Comparison of ENCODE assay signal across 9 mouse cellular contexts in genomic region chr16:30186701-30187270, GRCm38 (mm10).
DNase-seq lines count a peak whose midpoint lies in the region; ATAC-seq and TF ChIP-seq lines count a peak whose summit lies in the region.
"Had no signal": no experiment of that assay in that cellular context is flagged by ENCODE, and none has a peak within 500 bp of the region (broad histone marks: within the 10 kb centered on the region; RNA-seq: fewer than 3 reads in every experiment).

No protein-coding gene starts in this region.

- H3K4me2 ChIP-seq in intestine, postnatal 0 days (replicated peaks; ENCODE audit: low read depth): no peak overlapping the region

- no peaks in the 10 kb centered on the region for H3K27me3 ChIP-seq in intestine, postnatal 0 days (replicated peaks; ENCODE audit: control insufficient read depth, insufficient read depth, low read length)

- H3K9me3 ChIP-seq in intestine, postnatal 0 days (ENCODE audit: control insufficient read depth): no peaks in the 10 kb centered on the region
- H3K9me3 ChIP-seq: liver, embryonic 15.5 days had no signal

- no peak for TF ChIP-seq CTCF in gastrocnemius, adult 2 months (IDR thresholded peaks at IDR 0.05)
- TF ChIP-seq CTCF in intestine, postnatal 0 days (IDR thresholded peaks at IDR 0.05; ENCODE audit: low read depth): no peak

- intact Hi-C loops in gastrocnemius, adult 2 months (cut with DNase I): loop anchor here (1.0 to 5.0 kb wide), 2 partner anchors 122 to 374 kb away; partner anchors contain the start of gene Hes1

- no peaks in the 10 kb centered on the region for H3K36me3 ChIP-seq in intestine, postnatal 0 days (ENCODE audit: control insufficient read depth, insufficient read depth)
- H3K36me3 ChIP-seq: liver, embryonic 15.5 days had no signal

- DNase-seq in thymus, postnatal 25 days: peak; percentile 18
- DNase-seq in thymus, postnatal 10 days (ENCODE audit: low spot score in 2 of 2): no peak
- DNase-seq in gastrocnemius, adult 2 months: peak; percentile 85
- peak; percentile 75 for DNase-seq in lung, postnatal 36 days
- no peak for DNase-seq in ovary, postnatal 14 days (ENCODE audit: low spot score)
- no peak for DNase-seq in frontal cortex, postnatal 10 days (ENCODE audit: low spot score in 2 of 2)

- H3K27ac ChIP-seq in gastrocnemius, adult 2 months: peak overlapping the region; percentile 98
- H3K27ac ChIP-seq in intestine, postnatal 0 days (ENCODE audit: low read depth, low read length): 0 out of 2 replicates have a peak overlapping the region, but pooled peaks have one; percentile 68

- H3K9ac ChIP-seq in intestine, postnatal 0 days (ENCODE audit: low read depth, low read length): no peak overlapping the region
- H3K9ac ChIP-seq: liver, embryonic 15.5 days had no signal

- 66% methylated on average over 10 of the region's 10 CpGs for WGBS in intestine, postnatal 0 days

- H3K4me3 ChIP-seq in gastrocnemius, adult 2 months: peak overlapping the region; percentile 69
- no peak overlapping the region for H3K4me3 ChIP-seq in intestine, postnatal 0 days (ENCODE audit: low read depth, low read length)

- peak; percentile 37 for ATAC-seq in intestine, postnatal 0 days
- ATAC-seq in activated CD4-positive, CD25-positive, alpha-beta regulatory T cell, adult 4 months: no peak

- H3K4me1 ChIP-seq in intestine, postnatal 0 days (replicated peaks; ENCODE audit: control insufficient read depth, insufficient read depth, low read length): no peaks in the 10 kb centered on the region; the same call in 1 of the 2 replicates

Comparison
In these comparisons a context has a peak if more than half of its experiments do, and no peak if none do; other contexts are left out.
1. DNase-seq: peak in thymus, postnatal 25 days (single experiment), gastrocnemius, adult 2 months (single experiment) and lung, postnatal 36 days (single experiment); none in thymus, postnatal 10 days (0 of 2), ovary, postnatal 14 days (single experiment) and frontal cortex, postnatal 10 days (0 of 2).